Mouse (Mus musculus) lung, adult 2 months (tissue): ENCODE measurements around the gene Ptprq. TPM values are rescaled to one million over a fixed set of nuclear protein-coding genes. Genes with fewer than 3 reads are reported as not detected.

Source experiments
- DNase-seq: peaks from one replicate; pipeline ENCODE4 v3.0.0; 2022
- H3K4me1 ChIP-seq: fragments of 200-500 bp; 2 replicates; pipeline ENCODE4 v1.6.1; 2011; ENCODE audit warnings: low read length; ENCODE audit not compliant: control insufficient read depth, insufficient read depth
- H3K4me3 ChIP-seq: fragments of 200-500 bp; replicated peaks from 2 replicates; pipeline ENCODE3; 2011; ENCODE audit warnings: low read depth, mild to moderate bottlenecking, control low read depth, low read length; ENCODE audit errors: extremely low read depth
- CTCF ChIP-seq: fragments of 200-500 bp; IDR thresholded peaks from 2 replicates; pipeline ENCODE4 v1.5.1; 2011; ENCODE audit warnings: mild to moderate bottlenecking, low read length, control low read depth; ENCODE audit not compliant: insufficient read depth
- POLR2A ChIP-seq: fragments of 200-500 bp; IDR thresholded peaks from 2 replicates; pipeline ENCODE4 v1.6.1; 2011; ENCODE audit warnings: low read depth, mild to moderate bottlenecking, control low read depth, low read length, borderline replicate concordance; ENCODE audit errors: extremely low read depth
- WGBS: fragments of 180-500 bp; shearing (Covaris S2); methylation state at CpG from one replicate; pipeline ENCODE4 v1.1.7; 2018; 5-methylcytosine and 5-hydroxymethylcytosine counted together
- polyA plus RNA-seq: library from polyadenylated mRNA; depleted of rRNA; stranded (reverse); fragments of >200 nt; gene quantifications from 2 replicates; pipeline ENCODE4 v1.2.3, GENCODE M21; 2012; rRNA removed

The Ptprq gene
- 0.05 and 0.13 TPM in 2 replicates for polyA plus RNA-seq

- Histone ChIP-seq H3K4me3 (no peak within 1 kb of the TSS), H3K4me1 (no peaks in the 10 kb centered on the region)
- DNase-seq = no peak
- WGBS = 65% methylated on average over 1 of the region's 1 CpGs
- no peak for TF ChIP-seq POLR2A
- TF ChIP-seq CTCF = no peak
These were observed at the start of gene Ptprq for GRCm38 (mm10) chr10:107719806-107720205. Ptprq (minus strand) TSS chr10:107720051.

- WGBS = 82% methylated on average over 1 of the region's 1 CpGs
- TF ChIP-seq POLR2A (no peak), CTCF (no peak)
- H3K4me1 ChIP-seq = no peaks in the 10 kb centered on the region
These were observed 39.8 kb upstream of the Ptprq start for GRCm38 (mm10) chr10:107759624-107760023.

GRCm38 (mm10) chr10:107753471-107753870, 33.6 kb upstream of the Ptprq start:
- H3K4me3 ChIP-seq = no peak overlapping the region
- WGBS = 84% methylated on average over 3 of the region's 3 CpGs

More at GRCm38 (mm10) chr10:107759624-107760023, 39.8 kb upstream of the Ptprq start:
- no peak for DNase-seq
- H3K4me3 ChIP-seq = no peak overlapping the region

GRCm38 (mm10) chr10:107752351-107753143, 32.7 kb upstream of the Ptprq start:
- no peak overlapping the region for H3K4me3 ChIP-seq
- H3K4me1 ChIP-seq = peaks cover 3% of the 10 kb centered on the region; the same call in 1 of the 2 replicates
- 26% methylated on average over 15 of the region's 15 CpGs for WGBS
- TF ChIP-seq CTCF = no peak
- TF ChIP-seq POLR2A = no peak
- no peak for DNase-seq

More at GRCm38 (mm10) chr10:107753471-107753870, 33.6 kb upstream of the Ptprq start:
- H3K4me1 ChIP-seq = peaks cover 3% of the 10 kb centered on the region; the same call in 1 of the 2 replicates
- DNase-seq = no peak
- TF ChIP-seq CTCF (no peak), POLR2A (no peak)

GRCm38 (mm10) chr10:107751944-107752343, 32.1 kb upstream of the Ptprq start:
- no peak for DNase-seq
- TF ChIP-seq POLR2A = no peak
- no peak for TF ChIP-seq CTCF
- WGBS = 20% methylated on average over 6 of the region's 6 CpGs
- no peak overlapping the region for H3K4me3 ChIP-seq
- H3K4me1 ChIP-seq = peaks cover 3% of the 10 kb centered on the region; the same call in 1 of the 2 replicates

- no peak for TF ChIP-seq CTCF
- no peak for TF ChIP-seq POLR2A
- WGBS = 15% methylated on average over 5 of the region's 5 CpGs
- DNase-seq = no peak
- Histone ChIP-seq H3K4me3 (no peak overlapping the region), H3K4me1 (peaks cover 3% of the 10 kb centered on the region; the same call in 1 of the 2 replicates)
These were observed 27.7 kb upstream of the Ptprq start for GRCm38 (mm10) chr10:107747566-107747965.

GRCm38 (mm10) chr10:107746717-107747116, 26.9 kb upstream of the Ptprq start:
- H3K4me3 ChIP-seq = no peak overlapping the region
- no peaks in the 10 kb centered on the region for H3K4me1 ChIP-seq
- WGBS = 16% methylated on average over 9 of the region's 9 CpGs
- TF ChIP-seq CTCF (no peak), POLR2A (no peak)
- DNase-seq = no peak

GRCm38 (mm10) chr10:107739815-107740214, 20.0 kb upstream of the Ptprq start:
- Histone ChIP-seq H3K4me3 (no peak overlapping the region), H3K4me1 (no peaks in the 10 kb centered on the region)
- DNase-seq = no peak
- WGBS = 85% methylated on average over 5 of the region's 5 CpGs
- TF ChIP-seq CTCF (no peak), POLR2A (no peak)

GRCm38 (mm10) chr10:107737743-107738142, 17.9 kb upstream of the Ptprq start:
- no peak for DNase-seq
- no peaks in the 10 kb centered on the region for H3K4me1 ChIP-seq
- 88% methylated on average over 6 of the region's 6 CpGs for WGBS
- H3K4me3 ChIP-seq = no peak overlapping the region
- TF ChIP-seq POLR2A (no peak), CTCF (no peak)

- no peak overlapping the region for H3K4me3 ChIP-seq
- no peak for DNase-seq
- no peak for TF ChIP-seq CTCF
- no peak for TF ChIP-seq POLR2A
- 79% methylated on average over 7 of the region's 7 CpGs for WGBS
- no peaks in the 10 kb centered on the region for H3K4me1 ChIP-seq
These were observed 15.6 kb upstream of the Ptprq start for GRCm38 (mm10) chr10:107735448-107735847.

- no peak for DNase-seq
- no peaks in the 10 kb centered on the region for H3K4me1 ChIP-seq
- no peak overlapping the region for H3K4me3 ChIP-seq
- no peak for TF ChIP-seq POLR2A
- TF ChIP-seq CTCF = no peak
These were observed 14.5 kb upstream of the Ptprq start for GRCm38 (mm10) chr10:107734327-107734726.
